Mouse (Mus musculus) kidney, adult 2 months (tissue): ENCODE results near the gene Dnajc1. TPM values are rescaled to one million over a fixed set of nuclear protein-coding genes. Genes with fewer than 3 reads are reported as not detected.

Experiments
- DNase-seq: peaks from one replicate; pipeline ENCODE4 v3.0.0; 2021
- H3K27ac ChIP-seq: fragments of 200-500 bp; 2 replicates; pipeline ENCODE4 v1.5.1; 2012; ENCODE audit warnings: low read depth, low read length, control low read depth, inconsistent platforms; ENCODE audit not compliant: insufficient read depth
- H3K27me3 ChIP-seq: fragments of 200-500 bp; replicated peaks from 2 replicates; pipeline ENCODE4 v1.6.1; 2012; ENCODE audit warnings: mild to moderate bottlenecking, moderate library complexity, low read length, inconsistent platforms; ENCODE audit not compliant: control insufficient read depth, insufficient read depth
- H3K36me3 ChIP-seq: fragments of 200-500 bp; 2 replicates; pipeline ENCODE4 v1.6.1; 2012; ENCODE audit warnings: mild to moderate bottlenecking, moderate library complexity, low read length, inconsistent platforms; ENCODE audit not compliant: control insufficient read depth, insufficient read depth
- H3K4me1 ChIP-seq: fragments of 200-500 bp; 2 replicates; pipeline ENCODE4 v1.6.1; 2011; ENCODE audit warnings: low read length; ENCODE audit not compliant: control insufficient read depth, insufficient read depth
- H3K4me3 ChIP-seq: fragments of 200-500 bp; 2 replicates; pipeline ENCODE4 v1.5.1; 2011; ENCODE audit warnings: mild to moderate bottlenecking, low read depth, low read length, control low read depth; ENCODE audit not compliant: insufficient read depth
- CTCF ChIP-seq: fragments of 200-500 bp; conservative IDR thresholded peaks from 2 replicates; pipeline ENCODE4 v1.5.1; 2011; ENCODE audit warnings: low read depth, mild to moderate bottlenecking, control low read depth, low read length, moderate library complexity, mixed read lengths; ENCODE audit not compliant: insufficient read depth, insufficient read length
- POLR2A ChIP-seq: fragments of 200-500 bp; IDR thresholded peaks from one replicate; pipeline ENCODE4 v1.6.1; 2011; ENCODE audit warnings: low read depth, low read length, control low read depth
- WGBS: fragments of 180-500 bp; shearing (Covaris S2); methylation state at CpG from one replicate; pipeline ENCODE4 v1.1.7; 2018; 5-methylcytosine and 5-hydroxymethylcytosine counted together
- polyA plus RNA-seq: library from polyadenylated mRNA; depleted of rRNA; stranded (reverse); fragments of >200 nt; gene quantifications from 2 replicates; pipeline ENCODE4 v1.2.3, GENCODE M21; 2012; rRNA removed

The Dnajc1 gene
- 10.8 TPM in 2 replicates for polyA plus RNA-seq

- under 1% methylated on average over 67 of the region's 69 CpGs for WGBS
- 0 out of 2 replicates have a peak, but pooled peaks cover 3% of the 10 kb centered on the region for H3K4me1 ChIP-seq
- peak within 1 kb of the TSS; percentile 67 for H3K4me3 ChIP-seq
- DNase-seq: peak; percentile 96
- H3K36me3 ChIP-seq: no peaks in the 10 kb centered on the region
- peak within 1 kb of the TSS; percentile 77 for H3K27ac ChIP-seq
- H3K27me3 ChIP-seq: no peaks in the 10 kb centered on the region
- TF ChIP-seq POLR2A (peak; percentile 89), CTCF (no peak)
Observed at GRCm38 (mm10) chr2:18392331-18393021, at the start of gene Dnajc1. Gene Dnajc1, minus strand, starts transcription at chr2:18392830.

GRCm38 (mm10) chr2:18441871-18442270, 49.2 kb upstream of the Dnajc1 start:
- Histone ChIP-seq H3K4me3 (no peak overlapping the region), H3K4me1 (0 out of 2 replicates have a peak, but pooled peaks cover 3% of the 10 kb centered on the region), H3K27ac (peak overlapping the region; percentile 76; the same call in 1 of the 2 replicates), H3K27me3 (no peaks in the 10 kb centered on the region), H3K36me3 (no peaks in the 10 kb centered on the region)
- WGBS: 23% methylated on average over 6 of the region's 6 CpGs
- peak; percentile 66 for DNase-seq
- TF ChIP-seq CTCF: no peak
- TF ChIP-seq POLR2A: no peak

DNA sequence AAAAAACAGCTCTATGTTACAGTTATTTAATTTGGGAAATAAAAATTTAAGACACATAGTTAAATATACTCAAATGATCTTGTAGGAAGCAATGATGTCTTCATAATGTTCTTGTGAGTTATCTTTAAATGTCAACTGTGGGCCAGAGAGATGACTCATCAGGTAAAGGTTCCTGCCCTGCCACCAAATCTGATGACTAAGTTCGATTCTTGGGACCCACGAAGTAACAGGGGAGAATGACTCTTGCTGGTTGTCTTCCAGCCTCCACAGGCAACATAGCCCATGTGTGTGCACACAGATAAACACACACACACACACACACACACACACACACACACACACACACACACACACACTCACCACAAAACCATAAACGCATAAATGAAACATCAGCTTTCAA, 22.6 kb upstream of the Dnajc1 start:
- Histone ChIP-seq H3K36me3 (no peaks in the 10 kb centered on the region), H3K27ac (no peak overlapping the region), H3K4me3 (no peak overlapping the region), H3K4me1 (no peaks in the 10 kb centered on the region), H3K27me3 (no peaks in the 10 kb centered on the region)
- no peak for TF ChIP-seq CTCF
- no peak for TF ChIP-seq POLR2A
- no peak for DNase-seq
- WGBS: 92% methylated on average over 3 of the region's 3 CpGs

GRCm38 (mm10) chr2:18403679-18404078, 11.0 kb upstream of the Dnajc1 start:
- Histone ChIP-seq H3K27ac (no peak overlapping the region), H3K4me1 (no peaks in the 10 kb centered on the region), H3K36me3 (no peaks in the 10 kb centered on the region), H3K4me3 (no peak overlapping the region), H3K27me3 (no peaks in the 10 kb centered on the region)
- 95% methylated on average over 1 of the region's 1 CpGs for WGBS
- no peak for TF ChIP-seq CTCF
- TF ChIP-seq POLR2A: no peak
- DNase-seq: no peak

DNA sequence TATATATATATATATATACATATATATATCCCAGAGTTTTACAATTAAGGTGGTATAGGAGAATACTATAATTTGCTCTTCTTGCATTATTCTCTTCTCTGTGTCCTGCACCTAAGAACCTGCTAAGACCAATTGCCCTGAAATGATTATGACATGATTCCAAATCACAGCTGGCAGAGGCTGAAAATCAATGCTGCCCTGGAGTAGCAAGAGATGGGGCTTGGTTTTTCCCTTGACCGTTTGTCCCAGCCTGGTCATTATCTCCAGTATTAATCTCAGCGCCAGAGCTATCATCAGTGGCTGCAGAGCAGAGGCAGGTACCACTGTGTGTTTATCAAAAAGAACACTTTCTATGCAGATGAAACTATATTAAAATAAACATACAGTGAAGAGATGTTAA, 9.1 kb upstream of the Dnajc1 start:
- no peak for TF ChIP-seq CTCF
- no peak for TF ChIP-seq POLR2A
- no peaks in the 10 kb centered on the region for H3K27me3 ChIP-seq
- DNase-seq: no peak

DNA sequence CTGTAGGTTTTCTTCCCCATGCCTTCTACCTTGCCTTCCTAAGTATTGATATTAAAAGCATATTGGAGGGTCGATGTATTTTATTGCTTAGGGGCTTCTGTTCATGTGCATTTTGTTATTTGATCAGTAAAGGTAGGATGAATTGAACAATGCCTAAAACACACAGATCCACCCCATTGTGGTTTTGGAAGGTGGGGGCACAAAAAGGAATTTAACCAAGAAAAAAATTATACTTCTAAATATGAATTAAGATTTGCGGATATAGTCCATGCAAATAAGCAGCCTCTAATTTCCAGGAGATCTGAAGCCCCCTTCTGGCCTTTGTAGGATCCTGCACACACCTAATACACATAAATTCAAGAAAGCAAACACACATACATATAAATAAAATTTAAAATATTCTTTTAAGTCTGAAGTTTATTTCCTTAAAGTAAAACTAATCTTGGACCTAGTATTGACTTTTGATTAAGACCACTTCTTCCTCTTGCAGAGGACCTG, 441 bp upstream of the Dnajc1 start:
- Histone ChIP-seq H3K36me3 (no peaks in the 10 kb centered on the region), H3K4me3 (peak overlapping the region; percentile 12; the same call in 1 of the 2 replicates), H3K27ac (0 out of 2 replicates have a peak overlapping the region, but pooled peaks have one; percentile 3), H3K4me1 (0 out of 2 replicates have a peak, but pooled peaks cover 3% of the 10 kb centered on the region), H3K27me3 (no peaks in the 10 kb centered on the region)
- whole genome bisulfite sequencing: 62% methylated on average over 2 of the region's 2 CpGs
- no peak for DNase-seq
- TF ChIP-seq CTCF: no peak
- TF ChIP-seq POLR2A: no peak

More for the DNA sequence above, 9.1 kb upstream of the Dnajc1 start:
- Histone ChIP-seq H3K36me3 (no peaks in the 10 kb centered on the region), H3K4me1 (no peaks in the 10 kb centered on the region), H3K4me3 (no peak overlapping the region), H3K27ac (no peak overlapping the region)
- 76% methylated on average over 2 of the region's 2 CpGs for WGBS

DNA sequence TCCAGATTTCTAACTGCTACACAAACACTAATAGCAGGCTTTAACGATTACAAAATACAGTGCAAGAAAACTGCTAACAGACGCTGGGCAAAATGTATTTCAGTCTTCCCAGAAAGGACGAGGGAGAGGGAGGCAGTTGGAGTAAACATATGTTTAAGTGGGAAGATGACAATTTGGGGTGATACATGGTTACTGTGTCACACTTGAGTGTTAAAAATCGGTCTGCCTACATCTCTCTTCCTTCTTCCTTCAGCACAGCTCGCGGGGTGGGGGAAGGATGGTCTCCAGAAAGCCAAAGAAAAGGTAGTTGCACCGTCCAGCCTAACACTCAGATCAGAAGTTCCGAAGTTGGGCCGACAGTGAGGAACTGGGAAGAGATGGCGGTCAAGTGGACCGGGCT, 769 bp downstream of the Dnajc1 start:
- 0% methylated on average over 11 of the region's 11 CpGs for WGBS
- peak overlapping the region; percentile 67 for H3K4me3 ChIP-seq
- TF ChIP-seq POLR2A (no peak), CTCF (no peak)
- H3K27ac ChIP-seq: peak overlapping the region; percentile 77
- no peak for DNase-seq
- H3K36me3 ChIP-seq: no peaks in the 10 kb centered on the region
- 0 out of 2 replicates have a peak, but pooled peaks cover 3% of the 10 kb centered on the region for H3K4me1 ChIP-seq
- H3K27me3 ChIP-seq: no peaks in the 10 kb centered on the region
